Mouse (Mus musculus) heart, adult 18-20 months (tissue): ENCODE data around the gene Fam228a. TPM values are rescaled to one million over a fixed set of nuclear protein-coding genes. Genes with fewer than 3 reads are reported as not detected.
"Not testable (repeated sequence)": the region's sequence is repeated elsewhere in the genome, so short reads cannot be mapped to it uniquely, and the experiment has no call there.

Experiments used
- DNase-seq, 2 experiments: peaks; one replicate each; pipeline ENCODE4 v3.0.0; 2021 to 2022; ENCODE audit warnings: mixed read lengths in 1 of 2
- long read RNA-seq, 2 experiments: library from polyadenylated mRNA; stranded (forward); transcript quantifications; one replicate each; pipeline ENCODE4 v2.0.0; 2021
- total RNA-seq, 2 experiments: library from RNA; stranded (reverse); gene quantifications; 2 replicates each; pipeline ENCODE4 v1.2.3; 2021

The Fam228a gene
- total RNA-seq, result under 1 TPM; 0.15 to 0.23 TPM
- long read RNA-seq, experiment 1, result 0 reads
- long read RNA-seq, experiment 2, result 0 reads

DNA sequence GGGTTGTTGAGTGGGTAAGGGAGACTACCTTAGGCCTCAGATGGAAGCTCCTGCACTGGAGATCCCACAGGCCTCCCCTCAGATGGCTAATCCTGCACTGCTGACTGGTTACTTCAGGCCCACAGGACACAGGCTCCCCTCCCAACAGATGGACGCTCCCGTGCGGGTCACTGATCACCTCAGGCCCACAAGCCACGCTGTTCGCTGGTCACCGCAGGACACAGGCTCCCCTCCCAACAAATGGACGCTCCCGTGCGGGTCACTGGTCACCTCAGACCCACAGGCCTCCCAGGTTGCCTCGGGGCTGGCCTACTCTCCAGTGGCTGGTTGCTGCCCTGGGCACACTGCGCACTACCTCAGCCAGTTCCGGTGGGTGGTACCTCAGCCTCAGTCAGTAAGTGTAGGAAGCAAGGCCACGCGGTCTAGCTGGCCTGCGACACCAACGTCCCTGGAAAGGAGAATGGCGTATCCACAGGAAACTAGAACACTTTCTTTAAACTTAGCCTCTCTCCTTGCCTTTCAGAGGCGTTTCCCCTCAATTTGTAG is at the start of gene Fam228a:
TSS of gene Fam228a (minus strand) at position 400 of the 546 bp plus-strand sequence.
- DNase-seq, result no peak

DNA sequence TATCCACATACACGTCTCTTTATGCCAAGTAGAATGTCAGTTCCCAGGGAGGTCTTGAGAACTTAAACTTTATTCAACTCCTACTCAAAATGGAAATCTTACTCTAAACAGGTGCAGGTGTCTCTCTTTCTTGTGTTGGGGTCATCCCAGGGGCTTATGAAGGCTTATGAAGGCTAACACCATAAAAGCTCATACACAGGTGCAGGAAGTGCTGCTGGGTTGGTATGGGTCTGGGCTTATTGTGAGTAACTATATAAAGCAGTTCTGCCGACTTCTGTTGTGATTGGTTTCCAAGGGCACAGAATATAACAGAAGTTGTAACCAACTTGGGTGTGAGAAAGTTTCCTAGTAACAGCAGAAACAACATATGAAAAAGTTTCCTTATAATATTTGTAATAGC is 46.2 kb upstream of the Fam228a start:
- no peak for DNase-seq

DNA sequence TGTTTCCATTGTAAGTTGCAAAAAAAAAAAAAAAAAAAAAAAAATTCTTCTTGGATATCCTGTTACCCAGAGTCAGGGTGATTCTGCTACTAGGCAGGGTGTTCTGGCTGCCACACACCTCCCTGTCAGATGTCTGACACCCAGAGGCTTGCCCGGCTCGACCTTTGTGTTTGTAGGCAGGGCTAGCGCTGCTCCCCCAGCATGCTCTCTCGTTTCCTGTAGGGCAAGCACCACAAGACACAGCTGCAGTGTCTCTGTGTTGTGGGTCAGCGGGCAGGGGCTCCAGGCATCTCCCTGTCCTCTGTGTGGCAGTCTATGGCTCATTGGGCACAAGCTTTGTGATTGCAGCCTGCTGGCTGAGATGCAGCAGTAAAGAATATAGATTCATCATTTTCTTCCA is 45.4 kb upstream of the Fam228a start:
- no peak for DNase-seq

DNA sequence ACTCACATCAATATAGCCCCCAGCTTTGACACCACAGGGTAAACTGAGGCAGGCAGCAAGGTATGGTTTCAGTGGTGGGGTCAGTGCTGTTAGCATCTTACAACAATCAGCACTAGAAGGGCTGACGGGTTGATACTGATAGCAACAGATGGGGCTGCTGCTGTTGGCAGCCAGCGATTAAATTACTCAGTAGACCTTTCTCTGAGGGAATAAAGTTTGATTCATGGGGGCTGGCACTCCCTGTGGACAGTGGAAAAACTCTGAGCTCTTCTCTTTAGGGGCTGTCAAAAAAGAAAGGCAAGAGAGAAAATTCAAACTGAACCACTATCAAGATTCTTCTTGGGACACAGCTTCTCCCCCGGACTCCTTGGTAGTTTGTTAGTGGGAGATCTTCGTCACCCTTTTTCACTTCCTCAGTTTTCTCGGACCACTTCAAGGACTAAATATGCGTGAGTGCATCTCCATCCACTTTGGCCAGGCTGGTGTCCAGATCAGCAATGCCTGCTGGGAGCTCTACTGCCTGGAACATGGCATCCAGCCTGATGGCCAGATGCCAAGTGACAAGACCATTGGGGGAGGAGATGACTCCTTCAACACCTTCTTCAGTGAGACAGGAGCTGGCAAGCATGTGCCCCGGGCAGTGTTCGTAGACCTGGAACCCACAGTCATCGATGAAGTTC is 43.6 kb upstream of the Fam228a start:
- DNase-seq, result peak; percentile 14 to 19

DNA sequence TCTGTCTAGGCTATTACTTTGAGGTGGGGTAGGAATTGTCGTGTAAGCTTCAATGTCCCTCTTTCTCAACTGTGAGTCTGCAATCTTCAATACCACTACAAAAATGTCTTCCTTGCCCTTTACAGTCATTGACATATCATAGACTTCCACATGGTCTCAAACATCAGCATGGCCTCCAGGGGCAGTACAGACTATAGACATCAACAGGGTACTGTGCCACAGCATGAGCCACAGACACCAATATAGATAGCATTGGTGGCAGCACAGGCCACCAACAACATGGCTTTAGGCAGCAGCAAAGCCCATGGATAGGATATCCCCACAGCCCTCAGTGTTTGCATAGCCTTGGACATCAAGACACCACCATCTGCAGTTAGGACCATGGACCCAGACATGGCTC is 43.0 kb upstream of the Fam228a start:
- DNase-seq, result no peak

DNA sequence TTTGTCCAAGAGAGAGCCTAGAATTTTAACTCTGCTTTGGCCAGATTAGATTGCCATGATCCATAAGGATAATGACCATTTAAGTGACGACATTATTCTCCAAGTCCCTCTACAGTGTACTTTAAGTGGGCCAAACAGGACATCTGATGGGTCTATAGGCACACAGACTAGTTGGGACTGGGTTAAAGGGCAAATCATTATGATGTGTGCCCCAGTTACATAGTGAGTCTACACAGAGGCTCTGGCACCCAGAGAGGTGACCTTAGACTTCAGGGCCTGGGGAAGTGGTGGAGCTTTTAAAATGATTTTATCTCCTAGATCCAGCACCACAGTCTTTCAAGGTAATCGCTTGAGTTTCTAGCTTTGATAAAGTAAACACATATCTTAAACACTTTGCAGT is 42.0 kb upstream of the Fam228a start:
- no peak for DNase-seq

DNA sequence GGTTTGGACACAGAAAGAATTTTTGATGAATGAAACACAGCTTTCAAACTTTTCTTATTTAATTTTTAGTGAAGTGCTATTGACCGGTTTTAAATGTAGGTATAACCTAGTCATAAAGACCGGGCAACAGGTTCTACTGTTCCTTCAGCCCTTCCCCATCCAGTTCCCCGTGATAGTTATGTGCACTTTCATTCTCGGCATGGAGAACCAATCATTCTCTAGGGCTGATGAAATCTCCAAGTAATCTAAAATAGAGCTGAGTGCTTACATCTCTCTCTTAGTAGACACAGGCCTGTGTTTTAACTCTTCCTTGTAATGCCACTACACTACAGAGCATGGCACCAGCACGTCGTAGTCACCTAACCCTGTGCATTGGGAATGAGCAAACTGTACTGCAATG is 39.5 kb upstream of the Fam228a start:
- DNase-seq, result no peak

DNA sequence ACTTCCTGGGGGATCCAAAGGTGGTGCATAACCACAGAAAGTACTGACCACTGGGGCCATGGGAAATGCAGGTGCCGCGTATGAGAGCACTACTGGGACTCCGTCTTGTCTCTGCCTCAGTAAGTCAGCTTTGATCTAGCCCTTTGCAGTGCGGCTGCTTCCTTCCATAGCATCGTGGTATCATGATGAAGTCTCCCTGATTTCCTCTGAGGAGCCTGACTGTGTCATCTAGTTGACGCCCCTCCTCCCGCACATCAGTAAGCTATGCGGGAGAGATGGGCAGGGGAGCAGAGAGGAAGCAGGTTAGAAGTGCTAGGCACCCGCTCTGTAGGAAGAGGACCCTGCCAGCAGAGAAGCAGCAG is 37.3 kb upstream of the Fam228a start:
- no peak for DNase-seq

DNA sequence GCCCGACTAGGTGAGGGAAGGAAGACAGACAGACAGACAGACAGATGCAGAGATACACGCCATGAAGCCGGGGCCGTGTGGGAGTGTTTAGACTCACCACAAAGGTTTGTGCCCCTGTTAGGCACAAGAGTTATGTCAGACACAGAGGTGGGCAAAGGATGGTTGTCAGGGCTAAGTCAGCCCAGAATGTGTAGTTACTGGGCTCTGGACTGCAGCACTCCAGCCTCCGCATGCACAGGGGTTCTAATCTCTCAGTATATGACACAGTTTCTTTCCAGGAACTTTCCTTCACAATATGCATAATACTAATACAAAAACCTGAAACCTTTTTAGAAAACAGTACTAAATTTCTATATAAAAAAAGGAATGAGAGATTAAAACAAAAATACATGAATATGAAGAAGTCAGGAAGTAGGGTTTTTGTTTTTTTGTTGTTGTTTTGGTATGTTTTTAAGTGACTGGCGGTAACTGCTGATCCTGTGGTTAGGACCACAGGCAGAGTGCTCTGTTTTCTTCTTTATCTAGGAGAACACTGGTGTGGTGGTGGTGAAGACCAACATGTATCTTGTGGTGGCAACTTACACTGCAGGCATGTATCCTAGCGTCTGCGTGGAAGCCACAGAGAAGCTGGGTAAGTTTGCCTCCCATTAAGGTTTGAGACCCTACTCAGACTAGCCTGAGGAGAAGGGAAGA is 36.8 kb upstream of the Fam228a start:
- DNase-seq, result no peak

DNA sequence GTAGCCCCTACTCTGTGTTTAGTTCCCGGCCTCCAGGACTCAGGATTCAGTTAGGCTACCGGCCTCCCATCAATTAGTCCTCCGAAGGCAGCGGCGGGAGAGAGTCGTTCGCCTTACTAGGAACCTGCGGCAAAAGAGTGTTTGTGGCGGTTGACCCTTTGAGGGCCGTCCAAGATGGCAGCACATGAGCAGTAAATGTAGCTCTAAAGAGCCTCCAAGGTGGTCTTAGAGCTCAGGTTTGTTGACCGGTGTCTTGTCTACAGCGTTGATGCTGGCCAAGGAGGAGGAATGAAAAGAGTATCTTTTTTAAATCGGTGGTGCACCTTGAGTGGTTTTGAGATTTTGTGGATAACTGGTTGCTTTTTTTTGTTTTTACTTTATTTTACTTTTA is 31.1 kb upstream of the Fam228a start:
- DNase-seq, result no peak

DNA sequence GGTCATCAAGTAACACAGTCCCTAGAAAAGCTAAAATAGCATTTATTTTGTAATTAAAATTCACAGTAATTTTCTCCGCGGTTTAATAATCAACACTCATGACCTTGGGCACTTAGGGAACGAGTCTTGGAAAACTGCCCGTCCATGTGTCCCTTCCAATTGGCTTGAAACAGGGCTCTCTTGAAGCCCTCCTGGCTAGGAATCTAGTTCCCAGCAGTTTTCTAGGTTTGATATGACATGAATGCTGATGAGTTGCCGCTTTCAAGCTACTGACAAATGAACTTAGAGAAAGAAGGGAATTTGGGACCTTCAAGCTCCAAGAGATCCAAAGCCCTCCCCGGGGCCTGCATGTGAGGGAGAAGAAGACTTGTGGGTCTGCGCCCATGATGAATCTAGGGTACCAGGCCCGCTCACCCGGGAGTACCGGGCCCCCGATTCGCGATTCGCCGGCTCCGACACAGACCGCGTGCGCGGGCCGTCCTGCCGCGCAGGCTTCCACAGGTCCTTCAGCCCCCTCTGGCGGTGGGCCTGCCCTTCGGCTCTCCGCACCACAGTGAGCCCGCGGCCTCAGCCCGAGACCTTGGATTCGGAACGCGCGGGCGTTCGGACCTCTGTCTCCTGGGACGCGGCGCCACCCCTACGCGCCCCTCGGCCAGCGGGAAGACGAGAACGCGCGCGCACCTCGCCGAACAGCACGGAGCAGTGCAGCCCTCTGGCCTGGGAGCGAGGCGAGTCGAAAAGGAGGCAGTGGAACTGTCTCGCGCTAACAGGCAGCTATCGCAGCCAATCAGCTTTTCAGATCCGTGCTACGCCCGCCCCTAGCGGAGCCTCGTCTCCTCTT is 30.5 kb upstream of the Fam228a start, which contains the start of the genes Pfn4 and Fam228b:
TSS of gene Pfn4 (plus strand) at position 531 of the 841 bp plus-strand sequence.
TSS of gene Fam228b (minus strand) at position 776 of the 841 bp plus-strand sequence.
- peak; percentile 97 to 100 for DNase-seq

DNA sequence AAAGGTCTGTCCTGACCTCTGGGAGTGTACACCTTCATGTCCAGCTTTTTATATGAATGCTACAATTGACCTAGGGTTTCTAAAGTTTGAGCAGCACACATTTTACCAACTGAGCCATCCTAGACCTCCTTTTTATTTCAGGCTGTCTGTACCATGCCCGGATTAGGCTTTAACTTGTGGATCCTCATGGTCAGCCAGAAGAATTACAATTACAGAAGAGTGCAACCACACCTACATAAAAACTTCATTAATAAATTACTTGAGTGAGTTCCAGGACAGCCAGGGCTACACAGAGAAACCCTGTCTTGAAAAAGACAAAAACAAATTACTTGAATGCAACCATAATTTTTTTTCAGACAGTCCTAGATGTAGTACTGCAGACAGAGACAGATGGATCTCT is 18.8 kb upstream of the Fam228a start:
- DNase-seq, result no peak

DNA sequence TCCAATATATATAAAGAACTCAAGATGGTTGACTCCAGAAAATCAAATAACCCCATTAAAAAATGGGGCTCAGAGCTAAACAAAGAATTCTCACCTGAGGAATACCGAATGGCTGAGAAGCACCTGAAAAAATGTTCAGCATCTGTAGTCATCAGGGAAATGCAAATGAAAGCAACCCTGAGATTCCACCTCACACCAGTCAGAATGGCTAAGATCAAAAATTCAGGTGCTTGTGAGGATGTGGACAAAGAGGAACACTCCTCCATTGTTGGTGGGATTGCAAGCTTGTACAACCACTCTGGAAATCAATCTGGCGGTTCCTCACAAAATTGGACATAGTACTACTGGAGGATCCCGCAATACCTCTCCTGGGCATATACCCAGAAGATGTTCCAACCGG is 16.2 kb upstream of the Fam228a start:
- not testable (repeated sequence) for DNase-seq

DNA sequence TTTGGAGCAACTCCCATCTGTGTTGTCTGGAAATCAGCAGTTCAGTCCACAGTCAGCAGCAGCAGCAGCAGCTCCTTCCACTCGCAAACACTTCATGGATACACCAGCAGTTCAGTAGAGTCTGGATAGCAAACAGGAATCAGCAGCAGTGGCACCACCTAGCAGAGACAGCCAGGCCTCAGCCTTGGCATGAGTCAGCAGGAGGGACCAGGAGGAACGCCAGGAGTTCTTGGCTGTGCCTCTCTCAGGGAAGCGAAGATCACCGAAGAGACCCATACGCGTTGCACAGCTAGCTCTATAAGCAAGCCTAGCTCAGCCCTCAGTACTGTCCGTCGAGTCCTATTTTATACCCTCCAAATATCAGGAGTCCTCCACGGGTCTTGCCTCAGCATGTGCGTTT is 6.3 kb upstream of the Fam228a start:
- DNase-seq, result peak; percentile 45 to 60

DNA sequence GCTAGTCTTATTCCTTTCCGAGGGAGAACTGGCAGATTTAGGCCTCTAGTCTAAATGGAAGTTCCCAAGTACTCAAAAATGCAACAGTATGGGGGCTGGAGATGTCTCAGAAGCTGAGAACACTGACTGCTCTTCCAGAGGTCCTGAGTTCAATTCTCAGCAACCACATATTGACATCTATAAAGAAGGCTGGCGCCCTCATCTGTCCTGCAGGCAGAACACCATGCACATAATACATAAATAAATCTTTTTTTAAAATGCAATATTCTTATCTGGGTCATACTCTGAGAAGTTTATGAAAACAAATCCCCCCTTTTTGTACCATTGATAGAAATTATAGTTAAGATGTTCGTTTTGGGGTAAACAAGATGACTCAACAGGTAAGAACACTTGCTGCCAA is 4.0 kb upstream of the Fam228a start:
- DNase-seq, result no peak

DNA sequence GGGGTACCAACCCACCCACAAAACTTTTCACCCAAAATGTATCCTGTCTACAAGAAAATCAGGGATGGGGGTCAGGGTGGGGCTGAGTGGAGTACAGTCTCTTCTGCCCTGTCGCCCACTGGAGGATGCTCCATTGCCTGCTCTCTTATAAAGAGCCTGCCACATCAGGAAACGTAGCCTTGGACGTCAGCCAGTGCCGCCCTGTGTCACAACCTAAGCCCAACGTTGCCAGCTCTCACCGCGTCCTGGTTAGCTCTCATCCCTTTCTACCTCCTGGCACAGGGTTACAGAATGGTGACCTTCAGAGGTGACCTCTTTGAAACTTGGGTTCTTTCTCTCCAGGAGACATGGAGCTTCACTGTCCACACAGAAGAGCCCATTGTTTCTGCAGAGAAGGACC is 2.6 kb upstream of the Fam228a start:
- DNase-seq, result peak; percentile 9 to 11

DNA sequence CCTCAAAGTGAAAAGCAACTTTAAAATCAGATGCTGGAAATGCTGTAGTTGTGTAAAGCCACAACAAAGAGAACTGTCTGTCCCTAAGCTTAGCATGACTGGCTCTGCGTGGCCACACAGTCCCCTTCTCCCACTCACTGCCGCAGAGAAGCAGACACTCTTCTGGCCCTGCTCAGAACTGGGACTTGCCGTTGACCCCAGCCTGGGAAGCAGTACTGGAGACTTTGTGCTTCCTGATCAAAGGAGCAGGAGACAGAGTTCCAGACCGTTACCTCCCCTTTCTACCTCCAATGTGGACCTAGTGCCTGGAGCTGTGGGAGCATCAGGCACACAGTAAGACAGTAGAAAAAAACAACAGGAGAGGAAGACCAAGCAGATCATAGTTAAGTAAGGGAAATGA is 5.9 kb downstream of the Fam228a start:
- DNase-seq, result no peak

DNA sequence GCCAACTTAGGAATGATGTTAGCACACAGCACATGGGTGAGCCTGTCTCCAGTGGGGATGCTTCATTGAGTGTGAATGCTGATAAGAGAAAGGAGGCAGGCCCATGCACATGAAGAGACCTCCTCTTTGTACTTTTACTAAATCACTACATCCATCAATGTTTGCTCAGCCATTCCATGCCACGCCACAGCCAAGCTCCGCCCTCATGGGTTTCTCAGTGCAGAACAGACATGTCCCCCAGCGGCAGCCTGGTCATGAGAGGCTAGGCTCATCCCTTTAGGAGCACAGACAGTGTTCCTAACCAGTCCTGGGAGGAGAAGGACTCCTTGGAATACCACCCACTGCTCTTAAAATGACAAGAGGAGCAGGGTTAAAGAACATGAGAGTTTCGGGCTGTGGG is 6.6 kb downstream of the Fam228a start:
- DNase-seq, result no peak

DNA sequence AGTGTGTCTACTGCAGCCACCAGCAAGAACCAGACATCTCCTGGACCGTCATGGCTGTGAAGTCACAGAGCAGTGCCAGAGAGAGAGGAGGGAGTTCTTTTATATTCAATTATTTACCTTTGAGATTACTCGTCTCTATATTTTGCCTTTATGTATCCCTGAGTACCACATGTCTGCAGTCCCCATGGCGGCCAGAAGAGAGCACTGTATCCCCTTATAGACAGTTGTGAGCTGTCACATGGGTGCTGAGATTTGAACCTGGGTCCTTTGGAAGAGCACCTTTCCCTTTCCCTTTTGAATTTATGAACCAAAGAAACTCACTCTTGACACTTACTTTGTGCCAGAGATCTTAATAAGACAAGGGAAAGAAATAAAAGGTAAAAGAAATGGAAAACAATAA is 9.1 kb downstream of the Fam228a start:
- DNase-seq, result no peak

DNA sequence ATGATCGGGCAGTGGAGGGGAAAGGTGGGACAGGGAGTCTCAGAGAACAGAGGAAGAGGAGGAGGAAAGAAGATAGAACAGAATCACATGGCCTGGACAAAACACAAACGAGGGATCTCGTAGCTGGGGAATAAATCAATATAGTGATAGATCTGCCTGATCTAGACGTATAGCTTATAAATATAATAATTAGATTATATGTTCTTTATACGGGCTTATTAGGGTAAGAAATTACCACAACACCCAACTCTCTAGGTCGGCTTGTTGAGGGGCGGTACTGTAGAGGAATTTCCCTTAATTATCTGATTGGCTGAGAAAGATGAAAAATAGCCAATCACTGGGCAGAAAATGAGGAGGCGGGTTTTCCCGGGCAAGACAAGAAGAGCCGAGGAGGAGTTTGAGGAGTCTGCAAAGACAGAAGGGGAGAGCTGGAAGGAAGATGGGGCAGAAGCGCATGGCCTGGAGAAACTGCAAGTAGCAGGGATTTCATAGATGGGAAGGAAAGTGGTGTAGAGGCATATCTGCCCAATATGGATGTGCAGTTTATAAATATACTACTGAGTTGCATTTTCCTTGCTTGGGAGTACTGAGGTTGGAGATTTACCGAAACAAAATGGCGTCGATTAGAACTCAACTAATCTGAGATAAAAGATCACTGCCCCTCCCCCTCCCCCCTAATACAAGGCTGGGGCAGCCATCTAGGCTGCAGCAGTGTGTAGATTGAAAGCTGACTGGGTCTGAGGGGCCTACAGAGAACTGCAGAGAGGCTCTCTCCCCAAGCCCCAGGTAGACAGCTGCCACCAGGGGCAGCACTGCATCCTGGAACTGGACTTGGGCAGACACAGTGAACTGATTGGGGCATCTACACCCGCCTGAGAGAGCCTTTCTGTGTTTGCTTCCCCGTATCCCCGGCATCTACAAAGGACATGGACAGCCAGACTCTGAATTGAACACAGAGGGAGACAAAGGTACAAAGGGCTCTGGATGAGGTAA is 18.2 kb downstream of the Fam228a start:
- no peak for DNase-seq

DNA sequence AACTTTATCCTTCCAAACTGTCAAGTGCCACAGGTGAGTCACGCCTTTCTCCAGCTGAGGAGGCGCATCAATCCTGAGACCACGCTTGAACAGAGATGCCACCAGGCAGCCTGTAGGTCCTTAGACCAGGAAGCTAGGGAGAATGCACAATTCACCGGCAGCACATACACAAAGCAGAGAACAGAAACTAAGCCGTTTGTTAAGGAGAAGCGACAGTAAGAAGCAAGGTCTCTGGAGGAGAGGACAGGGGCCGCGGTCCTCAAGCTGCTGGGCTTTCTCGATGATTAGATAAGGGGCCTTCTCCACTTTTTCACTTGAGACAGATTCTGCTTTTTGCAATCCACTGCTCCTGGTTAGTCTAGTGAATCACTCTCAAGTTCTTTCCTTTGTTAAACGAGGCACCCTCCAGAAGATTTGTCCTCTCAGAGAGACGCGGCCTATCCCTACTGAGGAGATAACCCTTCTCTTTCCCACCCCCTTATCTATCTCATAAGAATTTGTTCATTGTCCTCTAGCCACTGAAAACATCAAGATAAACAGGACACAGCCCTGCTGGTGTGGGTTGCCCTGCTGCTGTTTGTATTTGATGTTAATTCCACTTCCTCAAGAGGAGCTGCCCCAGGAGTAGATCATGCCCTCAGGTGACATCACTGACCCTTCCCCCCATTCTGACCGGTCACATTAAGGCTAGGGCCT is 19.0 kb downstream of the Fam228a start:
- no peak for DNase-seq
